Comparison of ENCODE assay signal across 20 mouse cellular contexts in the genomic region with DNA sequence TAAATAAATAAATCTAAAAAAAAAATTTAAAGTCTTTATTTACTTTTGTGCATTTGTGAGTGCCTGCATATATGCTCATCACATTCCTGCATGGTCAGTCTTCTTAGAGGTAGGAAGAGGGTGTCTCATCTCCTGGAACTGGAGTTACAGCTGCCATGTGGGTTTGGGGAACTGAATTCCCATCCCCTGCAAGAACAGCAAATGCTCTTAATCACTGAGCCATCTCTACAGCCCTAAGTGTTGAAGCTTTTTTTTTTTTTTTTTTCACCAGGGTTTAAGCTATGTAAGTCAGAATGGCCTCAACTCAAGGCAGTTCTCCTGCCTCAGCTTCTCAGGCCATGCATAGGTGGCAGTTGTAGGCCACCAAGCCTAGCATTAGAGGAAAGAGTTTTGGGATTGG. TPM values are rescaled to one million over a fixed set of nuclear protein-coding genes. Genes with fewer than 3 reads are reported as not detected.
"Had no signal": no experiment of that assay in that cellular context is flagged by ENCODE, and none has a peak within 500 bp of the region (broad histone marks: within the 10 kb centered on the region; RNA-seq: fewer than 3 reads in every experiment).

No protein-coding gene starts in this region.

- H3K36me3 ChIP-seq: midbrain, embryonic 15.5 days; neural tube, embryonic 15.5 days; stomach, embryonic 15.5 days had no signal

- H3K4me3 ChIP-seq: lung, embryonic 15.5 days; megakaryocyte, embryonic 14.5 days; midbrain, embryonic 13.5 days; midbrain, embryonic 15.5 days; neural tube, embryonic 13.5 days; neural tube, embryonic 15.5 days; stomach, embryonic 15.5 days had no signal

- H3K9ac ChIP-seq: liver, postnatal 0 days; lung, embryonic 15.5 days; midbrain, embryonic 13.5 days; midbrain, embryonic 15.5 days; neural tube, embryonic 13.5 days; neural tube, embryonic 15.5 days; stomach, embryonic 15.5 days had no signal

- H3K27ac ChIP-seq: macrophage; midbrain, embryonic 13.5 days; midbrain, embryonic 15.5 days; neural tube, embryonic 13.5 days; neural tube, embryonic 15.5 days; stomach, embryonic 15.5 days; stomach, postnatal 0 days had no signal

- H3K9me3 ChIP-seq: lung, embryonic 15.5 days; megakaryocyte, embryonic 14.5 days; midbrain, embryonic 13.5 days; midbrain, embryonic 15.5 days; neural tube, embryonic 13.5 days; neural tube, embryonic 15.5 days; stomach, embryonic 15.5 days had no signal

- DNase-seq: liver, postnatal 0 days; lung, adult 2 months; lung, postnatal 14 days; retina, postnatal 1 day; right cerebral cortex, adult 18-20 months; right cerebral cortex, postnatal 14 days; thymus, adult 2 months; thymus, postnatal 25 days; thymus, postnatal 4 days had no signal

- ATAC-seq: liver, postnatal 0 days; lung, postnatal 0 days; midbrain, embryonic 13.5 days; midbrain, embryonic 15.5 days had no signal

- H3K4me2 ChIP-seq: lung, embryonic 15.5 days; midbrain, embryonic 11.5 days; midbrain, embryonic 13.5 days; midbrain, embryonic 15.5 days; neural tube, embryonic 13.5 days; neural tube, embryonic 15.5 days; stomach, embryonic 15.5 days had no signal

- H3K27me3 ChIP-seq: lung, embryonic 15.5 days; megakaryocyte, embryonic 14.5 days; midbrain, embryonic 13.5 days; midbrain, embryonic 15.5 days; neural tube, embryonic 13.5 days; neural tube, embryonic 15.5 days; stomach, embryonic 15.5 days had no signal

RNA-seq across cellular contexts. Expression of a gene that starts 22.6 kb away (rescaled TPM):
- polyA plus RNA-seq: macrophage had no signal
